Mouse (Mus musculus) CH12F3 (cell line): ENCODE measurements around the gene Mcoln1.

Experiments
- in situ Hi-C: fragments of 300-500 bp; cut with MboI; formaldehyde crosslinking; loops from 2 replicates; pipeline ENCODE4 v1.14.3; 2020; ENCODE audit warnings: low sequenced_read_pairs

Mcoln1 gene

DNA sequence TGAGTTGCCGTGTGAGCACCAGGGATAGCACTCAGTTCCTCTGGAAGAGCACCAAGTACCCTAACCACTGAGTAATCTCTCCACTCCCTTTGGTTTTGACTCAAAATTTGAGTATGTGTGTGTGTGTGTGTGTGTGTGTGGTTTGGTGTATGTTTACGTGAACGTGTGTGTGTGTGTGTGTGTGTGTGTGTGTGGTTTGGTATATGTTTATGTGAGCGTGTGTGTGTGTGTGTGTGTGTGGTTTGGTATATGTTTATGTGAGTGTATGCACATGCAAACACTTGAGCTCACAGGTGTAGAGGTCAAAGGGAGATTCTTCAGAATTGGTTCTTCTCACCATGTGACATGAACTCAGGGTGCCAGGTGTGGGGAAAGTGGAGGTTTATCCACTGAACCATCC is 55.9 kb downstream of the Mcoln1 start:
- in situ Hi-C loops = no loop called here
